Mouse (Mus musculus): ENCODE data around the gene Nelfe. TPM values are rescaled to one million over a fixed set of nuclear protein-coding genes. Genes with fewer than 3 reads are reported as not detected.
A peak's percentile ranks its signal among the peaks of the same experiment; 100 is the strongest.

Nelfe gene
- total and polyA plus RNA-seq, 3 experiments = 38.7 to 159 (median 60.0) TPM

DNA sequence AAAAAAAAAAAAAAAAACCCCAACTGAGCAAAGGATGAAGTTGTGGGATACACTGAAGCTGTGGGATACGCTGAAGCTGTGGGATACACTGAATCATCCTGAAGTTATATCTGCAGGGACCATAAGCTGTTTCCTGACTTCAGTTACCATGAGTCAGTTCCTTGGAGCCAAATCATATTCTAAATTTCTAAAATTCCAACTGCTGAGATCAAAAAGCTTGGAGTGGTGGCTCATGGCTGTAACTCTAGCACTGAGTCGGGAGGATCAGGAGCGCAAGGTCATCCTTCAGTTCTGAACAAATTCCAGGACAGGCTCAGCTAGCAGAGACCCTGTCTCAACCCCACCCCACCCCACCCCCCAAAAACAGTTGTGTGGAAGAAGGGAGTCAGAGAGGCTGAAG, 35.4 kb downstream of the Nelfe start:
- Histone ChIP-seq H3K27me3 (replicated peaks) (no peaks in the 10 kb centered on the region), H3K4me2 (ENCODE audit: insufficient read depth, low read depth, poor library complexity, severe bottlenecking) (no peak overlapping the region), H3K27ac (ENCODE audit: insufficient read depth, low read depth) (no peak overlapping the region), H3K9ac (ENCODE audit: insufficient read depth, low read depth) (no peak overlapping the region), H3K9me3 (replicated peaks; ENCODE audit: low read length) (peaks cover 5% of the 10 kb centered on the region), H3K36me3 (replicated peaks in 1 of 2; ENCODE audit: control insufficient read depth in 1 of 2, insufficient read depth in 1 of 2, low read length in 1 of 2) (no peaks in the 10 kb centered on the region), H3K79me2 (replicated peaks; ENCODE audit: control insufficient read depth, extremely low read depth, insufficient read depth, poor library complexity, severe bottlenecking) (no peaks in the 10 kb centered on the region), H3K4me1 (ENCODE audit: control insufficient read depth in 1 of 2, insufficient read depth in 2 of 2) (peaks cover 11 to 31% of the 10 kb centered on the region in 2 experiments; a peak in 3 of 4 replicates), H3K4me3 (replicated peaks in 1 of 3; ENCODE audit: low read depth in 2 of 3, low read length in 2 of 3, poor library complexity in 1 of 3) (no peak overlapping the region)
- in situ Hi-C loops (cut with MboI; ENCODE audit: low pct_ligation_motif_present, low pct_unique_long_range_greater_than_20kb, low sequenced_read_pairs) = no loop called here
- DNase-seq (ENCODE audit: extremely low read depth) = no peak
- dilution Hi-C loops (cut with MboI; ENCODE audit: extremely low pct_ligation_motif_present, extremely low pct_unique_long_range_greater_than_20kb, low sequenced_read_pairs) = no loop called here
- no peak for TF ChIP-seq MYC (IDR thresholded peaks at IDR 0.05; ENCODE audit: low read depth, low read length)
- TF ChIP-seq USF2 (conservative IDR thresholded peaks at IDR 0.05; ENCODE audit: low read depth, low read length) = no peak
- TF ChIP-seq UBTF (IDR thresholded peaks at IDR 0.05; ENCODE audit: low read depth, low read length) = no peak
- no peak for TF ChIP-seq SIN3A (IDR thresholded peaks at IDR 0.05; ENCODE audit: low read length)
- TF ChIP-seq JUN (IDR thresholded peaks at IDR 0.05; ENCODE audit: insufficient read depth, low read depth, low read length) = no peak
- TF ChIP-seq ZMIZ1 (IDR thresholded peaks at IDR 0.05; ENCODE audit: low read depth, low read length) = no peak
- no peak for TF ChIP-seq CHD2 (IDR thresholded peaks at IDR 0.05; ENCODE audit: low read length)
- TF ChIP-seq ZNF384 (IDR thresholded peaks at IDR 0.05; ENCODE audit: low read depth, low read length) = no peak
- no peak for TF ChIP-seq MAZ (IDR thresholded peaks at IDR 0.05; ENCODE audit: low read depth, low read length)
- no peak for TF ChIP-seq NELFE (IDR thresholded peaks at IDR 0.05; ENCODE audit: low read depth, low read length)
- TF ChIP-seq MAFK (IDR thresholded peaks at IDR 0.05; ENCODE audit: insufficient replicate concordance, low read length) = no peak
- no peak for TF ChIP-seq HCFC1 (IDR thresholded peaks at IDR 0.05; ENCODE audit: low read depth, low read length)
- TF ChIP-seq RCOR1 (conservative IDR thresholded peaks at IDR 0.05; ENCODE audit: low read depth, low read length) = no peak
- no peak for TF ChIP-seq MEF2A (IDR thresholded peaks at IDR 0.05; ENCODE audit: borderline replicate concordance, low read depth, low read length)
- TF ChIP-seq CHD1 (IDR thresholded peaks at IDR 0.05; ENCODE audit: low read depth, low read length) = no peak

DNA sequence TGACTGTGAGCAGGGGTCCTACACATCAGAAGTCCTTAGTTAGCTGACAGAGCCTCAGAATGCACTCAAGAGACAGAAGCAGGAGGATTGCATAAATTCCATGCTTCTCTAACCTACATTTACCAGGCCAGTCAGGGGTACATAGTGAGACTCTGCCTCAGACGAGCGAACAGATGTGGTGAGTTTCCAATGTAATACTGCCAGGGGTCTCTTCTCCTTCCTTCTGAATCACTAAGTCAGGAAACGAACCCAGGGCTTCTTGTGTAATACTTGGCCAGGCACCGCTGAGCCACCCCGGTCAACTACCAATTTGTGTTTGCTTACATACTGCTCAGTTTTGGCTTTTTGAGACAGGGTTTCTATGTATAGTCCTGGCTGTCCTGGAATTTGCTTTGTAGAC, 37.8 kb downstream of the Nelfe start:
- Histone ChIP-seq H3K9me3 (replicated peaks; ENCODE audit: low read length) (peaks cover 5% of the 10 kb centered on the region), H3K9ac (ENCODE audit: insufficient read depth, low read depth) (no peak overlapping the region), H3K79me2 (replicated peaks; ENCODE audit: control insufficient read depth, extremely low read depth, insufficient read depth, poor library complexity, severe bottlenecking) (no peaks in the 10 kb centered on the region), H3K4me3 (replicated peaks in 1 of 3; ENCODE audit: low read depth in 2 of 3, low read length in 2 of 3, poor library complexity in 1 of 3) (no peak overlapping the region), H3K4me1 (ENCODE audit: control insufficient read depth in 1 of 2, insufficient read depth in 2 of 2) (peaks cover 11 to 27% of the 10 kb centered on the region in 2 experiments; a peak in 3 of 4 replicates), H3K27ac (ENCODE audit: insufficient read depth, low read depth) (peak overlapping the region; percentile 22; the same call in 1 of the 2 replicates), H3K27me3 (replicated peaks) (no peaks in the 10 kb centered on the region), H3K36me3 (replicated peaks in 1 of 2; ENCODE audit: control insufficient read depth in 1 of 2, insufficient read depth in 1 of 2, low read length in 1 of 2) (no peaks in the 10 kb centered on the region), H3K4me2 (ENCODE audit: insufficient read depth, low read depth, poor library complexity, severe bottlenecking) (no peak overlapping the region)
- in situ Hi-C loops (cut with MboI; ENCODE audit: low pct_ligation_motif_present, low pct_unique_long_range_greater_than_20kb, low sequenced_read_pairs) = no loop called here
- dilution Hi-C loops (cut with MboI; ENCODE audit: extremely low pct_ligation_motif_present, extremely low pct_unique_long_range_greater_than_20kb, low sequenced_read_pairs) = no loop called here
- TF ChIP-seq JUND (conservative IDR thresholded peaks at IDR 0.05; ENCODE audit: low read depth, low read length) (no peak), RCOR1 (conservative IDR thresholded peaks at IDR 0.05; ENCODE audit: low read depth, low read length) (no peak), ZMIZ1 (IDR thresholded peaks at IDR 0.05; ENCODE audit: low read depth, low read length) (no peak), NRF1 (IDR thresholded peaks at IDR 0.05; ENCODE audit: low read depth, low read length) (no peak), RAD21 (IDR thresholded peaks at IDR 0.05; ENCODE audit: low read depth, low read length) (no peak), CHD2 (IDR thresholded peaks at IDR 0.05; ENCODE audit: low read length) (no peak), ZC3H11A (IDR thresholded peaks at IDR 0.05; ENCODE audit: low read depth, low read length) (no peak), E2F4 (IDR thresholded peaks at IDR 0.05; ENCODE audit: insufficient replicate concordance, low read depth, low read length) (no peak)
- DNase-seq (ENCODE audit: extremely low read depth) = no peak

Data from CH12.LX (cell line).